Mouse (Mus musculus) B cell, adult 67 days (primary cell): ENCODE data around the gene Fstl3. TPM values are rescaled to one million over a fixed set of nuclear protein-coding genes. Genes with fewer than 3 reads are reported as not detected.

Experiments
- total RNA-seq, 2 experiments: library from RNA; stranded (reverse); gene quantifications; 4 replicates each; pipeline ENCODE4 v1.2.4; 2023

The Fstl3 gene
- total RNA-seq: 1 to 10 TPM; 1.8 to 2.0 TPM

GRCm38 (mm10) chr10:79777103-79777531 is at the start of gene Fstl3:
Gene Fstl3, plus strand, starts transcription at chr10:79777272.

DNA sequence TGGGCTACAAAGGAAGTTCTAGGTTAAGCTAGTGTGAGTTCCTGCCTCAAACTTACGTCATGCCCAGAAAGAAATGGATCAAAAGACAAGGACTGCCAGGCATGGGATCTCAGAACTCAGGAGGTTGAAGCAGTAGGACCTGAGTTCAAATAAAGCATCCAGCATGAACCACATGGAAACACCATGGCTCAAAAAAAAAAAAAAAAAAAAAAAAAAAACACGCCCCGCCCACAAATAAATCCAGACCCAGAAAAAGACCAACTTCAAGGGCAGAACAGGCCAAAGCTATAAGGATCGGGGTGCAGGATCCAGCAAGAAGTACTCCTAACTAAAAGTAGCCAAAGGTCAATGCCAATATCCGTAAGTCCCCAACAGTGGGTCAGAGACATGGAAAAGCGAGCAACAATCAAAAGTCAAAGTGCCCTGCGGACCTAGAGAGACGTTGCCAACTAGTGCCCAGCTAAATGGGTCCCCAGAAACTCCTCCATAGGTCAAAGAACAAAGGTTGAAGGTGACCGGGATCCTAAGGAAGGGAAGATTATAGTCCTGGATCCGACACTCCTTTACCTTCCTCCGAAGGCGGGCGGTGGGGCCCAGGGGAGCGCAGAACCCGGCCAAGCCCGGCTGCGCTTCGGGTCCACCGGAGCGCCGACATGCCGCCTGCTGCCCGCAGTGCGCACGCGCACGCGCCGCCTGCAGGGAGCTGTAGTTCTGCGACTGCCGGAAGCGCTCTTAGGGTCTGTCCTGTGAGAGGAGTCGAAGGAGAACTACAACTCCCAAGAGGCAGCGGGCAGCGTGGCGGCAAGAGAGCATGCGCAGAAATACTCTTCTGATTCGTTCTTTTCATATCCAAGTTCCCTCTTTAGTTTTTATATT is 30.9 kb upstream of the Fstl3 start, which contains the start of gene Polrmt:
Polrmt (minus strand) TSS at position 684 of the 876 bp plus-strand sequence.

GRCm38 (mm10) chr10:79754856-79755516 is 22.1 kb upstream of the Fstl3 start, which contains the start of gene Fgf22:
Gene Fgf22, plus strand, starts transcription at chr10:79755076.

DNA sequence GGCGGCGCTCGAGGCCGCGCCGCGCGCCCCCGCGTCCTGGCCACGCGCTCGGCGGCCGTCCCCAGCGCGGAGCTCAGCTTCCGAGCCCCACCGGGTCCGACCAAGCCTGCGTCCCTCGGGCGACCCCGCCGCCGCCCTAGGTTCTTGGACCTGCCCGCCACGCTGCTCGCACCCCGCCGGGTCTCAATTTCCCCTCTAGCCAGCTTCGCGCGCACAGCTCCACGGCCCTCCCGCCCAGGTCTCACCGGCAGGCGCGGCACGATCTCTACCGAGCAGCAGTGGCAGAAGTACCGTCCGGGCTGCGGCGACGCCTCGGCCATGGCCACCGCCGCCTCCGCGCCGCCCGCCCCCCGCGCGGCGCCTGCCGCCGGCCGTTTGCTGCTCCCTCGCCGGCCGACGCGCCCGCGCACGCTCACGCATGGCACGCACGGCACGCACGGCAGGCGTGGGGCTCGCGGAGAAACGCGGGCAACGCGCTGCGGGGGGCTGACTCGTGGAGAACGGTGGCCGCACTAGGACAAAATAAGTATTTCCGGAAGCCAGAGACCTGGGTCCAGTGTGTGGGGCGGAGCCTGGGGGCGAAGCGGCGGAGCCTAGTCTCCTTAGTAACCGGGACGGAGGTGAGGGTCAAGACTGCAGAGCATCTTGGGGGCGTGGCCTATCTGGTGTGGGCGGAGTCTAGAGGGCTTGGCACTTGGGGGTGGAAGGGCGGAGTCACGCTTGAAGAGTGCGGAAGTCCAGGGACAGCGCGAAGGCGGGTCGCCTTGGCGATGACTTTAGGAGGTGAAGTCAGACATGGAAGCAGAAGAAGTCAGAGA is 10.4 kb upstream of the Fstl3 start, which contains the start of gene Rnf126:
Rnf126 (minus strand) TSS at position 445 of the 818 bp plus-strand sequence.

DNA sequence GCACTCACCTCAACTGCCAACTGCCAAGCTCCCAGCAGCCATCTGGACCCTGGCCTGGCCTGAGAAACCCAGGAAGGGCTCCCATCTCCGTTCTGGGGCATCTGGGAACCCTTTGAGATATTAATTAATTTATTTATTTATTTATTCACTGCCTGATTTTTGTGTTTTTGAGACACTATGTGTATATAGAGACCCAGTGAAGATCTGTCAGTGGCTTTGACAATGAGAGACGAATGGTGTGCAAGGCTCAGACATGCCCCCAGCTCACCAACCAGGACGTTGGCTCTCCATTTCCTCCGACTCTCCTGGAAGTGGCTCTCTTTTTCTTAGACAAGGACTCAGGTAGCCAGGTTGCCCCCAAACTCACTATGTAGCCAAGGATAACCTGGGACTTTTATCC is 13.8 kb downstream of the Fstl3 start, which contains the start of gene Prss57:
Prss57 (minus strand) TSS at position 101 of the 400 bp plus-strand sequence.

GRCm38 (mm10) chr10:79793051-79793737 is 16.1 kb downstream of the Fstl3 start, which contains the start of gene Palm:
Gene Palm, plus strand, starts transcription at chr10:79793572.

DNA sequence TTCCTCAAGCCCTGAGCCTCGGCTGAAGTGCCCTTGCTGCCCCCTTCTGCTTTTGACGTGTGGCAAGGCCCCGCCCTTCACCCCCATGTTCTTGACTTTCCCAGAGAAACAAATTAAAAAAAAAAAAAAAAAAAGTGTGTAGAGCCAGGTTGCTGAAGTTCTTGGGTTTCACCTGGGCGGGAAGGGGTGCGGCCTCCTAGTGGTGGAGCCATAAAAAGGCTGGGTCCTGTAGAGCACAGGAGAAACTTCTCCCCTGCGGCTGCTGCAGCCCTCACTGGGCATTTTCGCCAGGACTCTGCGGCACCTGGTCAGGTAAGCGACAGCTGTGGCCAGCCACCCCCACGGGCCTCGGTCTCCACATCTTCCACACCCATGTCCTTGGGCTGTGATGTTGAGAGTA is 43.7 kb downstream of the Fstl3 start, which contains the start of gene Misp:
Misp (plus strand) TSS at position 208 of the 400 bp plus-strand sequence.

Other genes starting within 250 kb of the Fstl3 start
- gene Plpp2, start 243.5 kb upstream of the Fstl3 start, total RNA-seq: 1 to 10 TPM; 3.9 to 4.1 TPM
- 10 to 100 TPM; 43.0 to 53.7 TPM for gene Mier2, start 222.1 kb upstream of the Fstl3 start, total RNA-seq
- under 1 TPM in 1 of 2 experiments, not detected in 1; 0.93 TPM for gene Theg, start 189.9 kb upstream of the Fstl3 start, total RNA-seq
- gene C2cd4c, start 163.2 kb upstream of the Fstl3 start, total RNA-seq: not detected
- gene Shc2, start 139.4 kb upstream of the Fstl3 start, total RNA-seq: not detected
- gene Odf3l2, start 131.5 kb upstream of the Fstl3 start, total RNA-seq: not detected
- not detected for gene Madcam1, start 112.7 kb upstream of the Fstl3 start, total RNA-seq
- gene Tpgs1, start 107.9 kb upstream of the Fstl3 start, total RNA-seq: 10 to 100 TPM; 18.5 to 20.8 TPM
- 10 to 100 TPM; 63.2 to 75.0 TPM for gene Cdc34, start 95.1 kb upstream of the Fstl3 start, total RNA-seq
- gene Gzmm, start 88.3 kb upstream of the Fstl3 start, total RNA-seq: 1 to 10 TPM; 1.6 to 1.9 TPM
- 100 to 1,000 TPM; 103 to 111 TPM for gene Bsg, start 72.8 kb upstream of the Fstl3 start, total RNA-seq
- gene Hcn2, start 60.6 kb upstream of the Fstl3 start, total RNA-seq: under 1 TPM; 0.18 to 0.35 TPM
- 10 to 100 TPM; 64.8 to 74.2 TPM for gene Polrmt, start 30.7 kb upstream of the Fstl3 start, total RNA-seq
- not detected for gene Fgf22, start 22.2 kb upstream of the Fstl3 start, total RNA-seq
- 10 to 100 TPM; 56.5 to 58.6 TPM for gene Rnf126, start 10.3 kb upstream of the Fstl3 start, total RNA-seq
- gene Prss57, start 13.7 kb downstream of the Fstl3 start, total RNA-seq: not detected
- 1 to 10 TPM; 4.9 to 5.1 TPM for gene Palm, start 16.3 kb downstream of the Fstl3 start, total RNA-seq
- gene Misp, start 43.7 kb downstream of the Fstl3 start, total RNA-seq: under 1 TPM in 1 of 2 experiments, not detected in 1; 0.23 TPM
- 100 to 1,000 TPM; 437 to 440 TPM for gene Ptbp1, start 77.2 kb downstream of the Fstl3 start, total RNA-seq
- not detected for gene Prtn3, start 97.2 kb downstream of the Fstl3 start, total RNA-seq
- under 1 TPM; 0.47 to 0.70 TPM for gene Plppr3, start 97.4 kb downstream of the Fstl3 start, total RNA-seq
- gene Elane, start 109.0 kb downstream of the Fstl3 start, total RNA-seq: not detected
- gene Cfd, start 113.6 kb downstream of the Fstl3 start, total RNA-seq: not detected
- 10 to 100 TPM; 73.7 to 75.0 TPM for gene Med16, start 131.7 kb downstream of the Fstl3 start, total RNA-seq
- gene Gm26602, start 133.6 kb downstream of the Fstl3 start, total RNA-seq: not detected
- gene Kiss1r, start 139.7 kb downstream of the Fstl3 start, total RNA-seq: under 1 TPM; 0.50 to 0.93 TPM
- 10 to 100 TPM; 94.6 to 97.9 TPM for gene R3hdm4, start 143.9 kb downstream of the Fstl3 start, total RNA-seq
- 10 to 100 TPM; 40.0 to 49.7 TPM for gene Arid3a, start 149.8 kb downstream of the Fstl3 start, total RNA-seq
- 10 to 100 TPM; 44.5 to 55.3 TPM for gene Wdr18, start 182.9 kb downstream of the Fstl3 start, total RNA-seq
- gene Grin3b, start 193.4 kb downstream of the Fstl3 start, total RNA-seq: under 1 TPM in 1 of 2 experiments, not detected in 1; 0.24 TPM
- 100 to 1,000 TPM; 156 to 169 TPM for gene Tmem259, start 207.1 kb downstream of the Fstl3 start, total RNA-seq
- gene Cnn2, start 211.3 kb downstream of the Fstl3 start, total RNA-seq: 100 to 1,000 TPM; 339 to 353 TPM
- gene Abca7, start 219.2 kb downstream of the Fstl3 start, total RNA-seq: 10 to 100 TPM; 57.1 to 61.6 TPM
- 100 to 1,000 TPM; 538 to 550 TPM for gene Arhgap45, start 239.4 kb downstream of the Fstl3 start, total RNA-seq